Mouse (Mus musculus): ENCODE measurements around the gene Zfp524. TPM values are rescaled to one million over a fixed set of nuclear protein-coding genes. Genes with fewer than 3 reads are reported as not detected.

Zfp524 gene
- total RNA-seq, 2 experiments from 2014 or later, result 10.2 to 11.5 TPM

DNA sequence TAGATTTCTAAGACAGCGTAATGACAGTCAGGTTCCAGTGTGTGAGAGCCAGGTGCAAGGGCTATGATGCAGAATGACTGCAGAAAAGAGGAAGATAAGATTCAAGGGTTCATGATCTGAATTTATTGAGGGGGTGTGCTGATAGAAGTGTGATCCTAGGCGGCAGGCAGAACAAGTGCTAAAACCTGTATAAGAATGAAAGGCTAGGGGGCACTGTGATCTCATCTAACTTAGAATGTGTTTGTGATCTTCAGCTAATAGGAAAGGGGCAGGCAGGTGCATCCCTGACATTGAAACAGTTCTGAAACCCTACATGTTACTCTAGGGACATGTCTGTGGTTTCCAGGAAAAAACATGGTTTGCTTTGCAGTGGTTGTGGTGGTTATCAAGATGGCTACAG is 31.9 kb downstream of the Zfp524 start:
- no peak for DNase-seq (ENCODE audit: low spot score in 2 of 2)

DNA sequence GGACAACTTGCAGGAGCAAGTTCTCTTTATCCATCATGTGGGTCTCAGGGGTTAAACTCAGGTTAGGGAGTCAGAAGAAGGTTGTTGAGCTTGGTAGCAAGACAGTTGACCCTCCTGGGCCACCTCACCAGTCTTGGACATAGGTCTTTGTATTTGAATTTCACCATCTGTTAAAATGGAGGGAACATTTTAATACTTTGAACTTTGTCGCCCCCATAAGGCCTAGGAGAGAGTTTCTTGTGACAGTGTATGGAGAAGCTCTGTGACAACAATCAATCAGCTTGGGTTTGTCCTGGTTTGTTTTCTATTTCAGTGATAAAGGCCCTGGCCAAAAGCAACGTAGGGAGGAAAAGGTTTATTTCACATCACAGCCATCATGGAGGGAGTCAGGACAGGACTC is 33.1 kb downstream of the Zfp524 start:
- DNase-seq (ENCODE audit: low spot score in 2 of 2), result no peak

DNA sequence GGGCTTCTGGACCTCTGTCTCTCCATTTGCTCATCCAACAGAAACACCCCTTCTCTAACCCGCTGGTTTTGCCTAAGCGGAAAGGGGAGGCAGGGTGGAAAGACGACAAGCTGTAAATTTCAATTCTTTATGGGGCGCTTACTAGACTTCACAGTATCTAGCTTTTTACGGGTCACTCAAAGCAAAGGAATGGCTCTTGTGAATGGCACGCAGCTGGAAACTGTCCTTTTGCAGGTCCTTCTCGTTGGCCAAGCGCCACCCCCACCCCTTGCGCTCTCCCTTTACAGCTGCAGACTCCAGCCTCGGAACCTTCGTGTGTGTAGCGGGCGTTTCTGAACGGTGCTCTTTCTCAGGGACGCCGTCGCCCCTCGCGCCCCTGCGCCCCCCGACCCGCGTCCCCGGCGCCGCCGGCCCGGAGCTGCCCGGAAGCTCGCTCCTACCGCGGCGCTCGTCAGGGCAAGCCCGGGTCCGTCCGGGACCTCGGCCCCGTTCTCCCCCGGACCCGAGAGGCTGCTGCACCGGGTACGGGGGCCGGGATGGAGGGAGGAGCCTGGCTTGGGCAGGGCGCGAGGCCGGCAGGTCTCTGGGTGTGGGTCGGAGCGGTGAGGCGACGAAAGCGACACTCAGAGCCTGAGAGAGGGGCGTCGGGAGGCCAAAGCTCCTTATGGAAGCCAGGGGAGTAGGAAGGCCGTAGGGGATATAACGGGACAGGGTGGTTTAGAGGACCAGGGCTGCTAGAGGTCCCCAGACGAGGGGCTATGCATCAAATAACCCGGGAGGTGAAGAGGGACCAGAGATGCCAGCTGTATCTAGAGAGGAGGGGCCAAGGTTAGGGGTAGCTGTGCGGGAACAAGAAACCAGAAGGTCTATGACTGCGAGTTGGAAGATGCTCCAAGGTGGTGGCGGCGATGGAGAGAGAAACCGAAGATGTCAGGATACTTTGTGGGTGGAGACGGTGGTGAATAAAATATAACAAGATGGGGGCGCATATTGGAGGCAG is 37.3 kb downstream of the Zfp524 start, which contains the start of gene Zfp580:
TSS of gene Zfp580 (plus strand) at position 346 of the 1,000 bp plus-strand sequence.
- DNase-seq (ENCODE audit: low spot score in 2 of 2), result peak; percentile 71 to 78

DNA sequence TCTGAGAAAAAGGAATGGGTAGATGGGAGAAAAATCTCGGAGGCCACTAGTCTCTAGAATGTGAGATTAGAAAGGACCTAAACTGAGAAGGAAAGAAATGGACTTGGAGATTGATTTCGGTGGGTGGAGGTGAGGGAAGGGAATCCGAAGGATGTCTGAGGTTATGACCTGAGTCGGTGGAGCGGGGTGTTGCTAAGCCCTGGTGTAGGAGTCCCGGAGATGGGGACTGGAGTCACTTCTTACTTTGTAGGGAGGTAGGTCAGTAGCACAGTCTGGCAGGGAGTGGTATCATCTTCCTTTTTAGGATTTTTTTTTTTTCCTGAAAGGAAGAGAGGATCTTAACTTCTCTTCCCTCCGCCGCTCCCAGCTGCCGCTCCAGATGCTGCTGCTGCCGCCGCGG is 38.2 kb downstream of the Zfp524 start:
- DNase-seq (ENCODE audit: low spot score in 2 of 2), result no peak

DNA sequence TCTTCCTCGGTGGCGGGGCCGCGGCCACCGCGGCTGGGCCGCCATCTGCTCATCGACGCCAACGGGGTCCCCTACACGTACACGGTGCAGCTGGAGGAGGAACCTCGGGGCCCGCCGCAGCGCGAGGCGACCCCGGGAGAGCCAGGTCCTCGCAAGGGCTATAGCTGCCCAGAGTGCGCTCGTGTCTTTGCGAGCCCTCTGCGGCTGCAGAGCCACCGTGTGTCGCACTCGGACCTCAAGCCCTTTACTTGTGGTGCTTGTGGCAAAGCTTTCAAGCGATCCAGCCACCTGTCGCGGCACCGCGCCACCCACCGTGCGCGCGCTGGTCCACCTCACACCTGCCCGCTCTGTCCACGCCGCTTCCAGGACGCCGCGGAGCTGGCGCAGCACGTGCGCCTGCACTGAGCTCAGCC is 38.7 kb downstream of the Zfp524 start:
- DNase-seq (ENCODE audit: low spot score in 2 of 2), result no peak

DNA sequence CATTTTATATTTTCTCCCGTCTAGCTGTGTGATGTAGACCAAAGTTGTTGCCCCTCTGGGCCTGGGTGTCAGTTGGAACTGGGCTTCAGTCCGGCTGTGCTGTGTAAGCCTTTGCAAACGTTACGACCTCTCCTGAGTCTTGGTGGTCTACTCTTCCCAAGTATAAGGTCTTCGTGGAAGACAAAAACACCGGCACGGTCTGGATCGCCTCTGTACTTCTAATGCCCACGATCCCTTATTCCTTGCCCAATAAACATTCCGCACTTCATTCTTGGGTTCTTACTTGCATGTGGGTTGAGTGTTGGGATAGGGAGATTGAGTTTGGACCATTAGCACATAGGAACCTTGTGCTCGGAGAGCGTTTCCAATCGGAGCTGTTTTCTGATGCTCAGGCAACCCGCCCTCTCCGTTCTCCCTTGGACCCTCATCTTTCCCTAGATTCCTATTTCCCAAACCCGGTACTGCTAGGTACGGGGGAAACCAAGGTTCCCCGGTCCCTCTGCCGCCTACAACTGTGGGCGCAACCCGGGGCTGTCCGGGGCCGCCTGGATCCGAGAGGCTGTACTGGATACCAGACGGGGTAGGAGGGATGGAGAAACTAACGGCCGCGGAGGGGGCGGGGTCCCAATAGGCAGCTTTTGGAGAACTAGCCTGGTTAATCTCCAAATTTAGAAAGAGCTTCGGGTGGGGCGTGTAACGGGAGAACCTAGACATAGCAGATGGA is 39.4 kb downstream of the Zfp524 start:
- no peak for DNase-seq (ENCODE audit: low spot score in 2 of 2)

DNA sequence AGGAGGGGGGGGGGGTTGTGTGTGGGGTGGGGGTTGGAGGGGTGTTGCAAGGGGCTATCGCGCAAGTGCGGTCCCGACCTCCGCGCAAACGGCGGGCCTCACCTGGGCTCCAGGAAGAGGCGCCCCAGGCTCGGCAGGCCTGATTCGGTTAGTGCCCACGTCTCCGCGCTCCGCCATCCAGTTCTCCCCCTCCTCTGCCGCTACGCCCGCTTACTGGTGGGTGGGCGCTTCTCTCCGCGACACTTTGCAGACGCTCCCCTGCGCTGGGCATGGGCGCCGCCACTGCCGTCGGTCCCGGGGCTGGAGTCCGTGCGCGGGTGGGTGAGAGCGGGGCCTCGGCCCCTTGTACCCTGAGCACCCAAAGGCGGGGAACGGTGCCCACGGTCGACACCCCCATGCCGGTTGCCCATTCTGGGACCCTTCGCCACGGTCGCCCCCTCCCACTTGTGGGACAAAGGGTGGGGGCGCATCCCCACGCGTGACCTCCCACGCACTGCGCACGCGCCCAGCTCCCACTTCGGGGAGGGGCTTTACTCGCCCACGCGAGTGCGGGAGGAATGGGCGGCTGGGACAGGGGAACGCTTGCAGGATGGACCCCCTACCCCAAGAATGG is 42.5 kb downstream of the Zfp524 start:
- no peak for DNase-seq (ENCODE audit: low spot score in 2 of 2)

DNA sequence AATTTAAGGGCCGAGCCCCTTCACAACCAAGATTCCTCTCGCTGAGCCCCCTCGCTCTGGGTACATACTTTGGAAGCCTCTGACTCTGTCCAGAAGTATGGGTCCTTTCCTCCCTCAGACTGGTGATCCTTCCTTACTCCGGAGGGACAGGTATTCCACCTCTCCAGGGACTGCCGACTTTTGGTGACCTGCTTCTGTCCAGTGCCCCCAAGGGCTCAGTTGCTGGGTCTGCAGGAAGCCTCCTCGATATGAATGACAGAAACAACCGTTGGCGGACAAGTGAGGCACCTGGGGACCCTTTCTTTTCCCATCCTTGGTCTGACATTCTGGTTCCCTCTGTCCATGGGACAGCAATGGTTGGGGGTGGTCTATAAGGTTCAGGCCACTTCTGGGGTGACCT is 43.2 kb downstream of the Zfp524 start:
- no peak for DNase-seq (ENCODE audit: low spot score in 2 of 2)

DNA sequence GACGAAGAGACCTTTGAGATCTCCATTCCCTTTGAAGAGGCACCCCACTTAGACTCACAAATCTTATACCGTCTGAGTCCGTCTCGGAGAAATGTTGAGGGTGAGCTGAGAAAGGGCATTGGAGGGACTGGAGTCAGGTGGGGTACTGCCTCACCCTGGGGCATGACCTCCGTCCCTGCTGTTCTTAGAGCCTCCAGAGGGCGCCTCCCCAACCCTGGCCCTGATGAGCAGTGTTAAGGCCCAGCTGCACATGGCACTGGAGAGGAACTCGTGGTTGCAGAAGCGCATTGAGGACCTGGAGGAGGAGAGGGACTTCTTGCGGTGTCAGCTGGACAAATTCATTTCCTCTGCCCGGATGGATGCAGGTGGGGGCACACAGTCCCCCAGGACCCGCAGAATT is 43.6 kb downstream of the Zfp524 start:
- DNase-seq (ENCODE audit: low spot score in 2 of 2), result no peak

DNA sequence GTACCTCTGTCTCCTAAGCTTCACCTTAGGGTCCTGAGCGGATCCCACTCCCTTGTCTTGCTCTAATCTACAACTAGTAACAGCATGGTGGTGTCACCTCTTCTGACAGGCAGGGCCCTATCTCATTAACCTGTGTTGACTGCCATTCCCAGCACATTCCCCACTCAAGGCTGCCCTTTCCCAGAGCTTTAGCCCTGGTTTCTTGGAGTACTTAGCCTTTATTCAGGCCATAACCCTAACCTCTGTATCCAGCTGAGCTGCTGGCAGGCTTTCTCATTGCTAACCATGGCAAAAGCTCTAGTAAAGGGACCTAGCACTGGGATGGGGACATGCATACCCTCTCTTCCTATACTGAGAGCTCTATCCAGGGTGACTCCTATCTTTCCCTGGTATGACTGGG is 44.4 kb downstream of the Zfp524 start:
- DNase-seq (ENCODE audit: low spot score in 2 of 2), result no peak

DNA sequence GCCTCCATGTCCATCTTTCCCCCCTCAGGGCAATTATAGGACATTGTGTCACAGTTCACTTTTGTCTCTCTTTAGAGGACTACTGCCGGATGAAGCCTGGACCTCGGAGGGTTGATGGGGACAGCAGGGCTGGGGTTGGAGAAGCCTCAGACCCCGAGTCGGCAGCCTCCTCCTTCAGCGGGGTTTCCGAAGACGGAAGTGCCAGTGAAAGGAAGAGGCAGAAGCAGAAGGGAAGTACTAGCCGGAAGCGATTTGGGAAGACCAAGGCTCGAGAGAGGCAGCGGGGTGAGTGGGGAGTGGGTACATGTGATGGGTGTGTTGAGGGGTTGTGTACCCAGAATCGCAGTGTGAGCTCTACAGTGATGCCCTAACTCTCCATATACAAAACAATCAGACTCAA is 45.2 kb downstream of the Zfp524 start:
- DNase-seq (ENCODE audit: low spot score in 2 of 2), result no peak

DNA sequence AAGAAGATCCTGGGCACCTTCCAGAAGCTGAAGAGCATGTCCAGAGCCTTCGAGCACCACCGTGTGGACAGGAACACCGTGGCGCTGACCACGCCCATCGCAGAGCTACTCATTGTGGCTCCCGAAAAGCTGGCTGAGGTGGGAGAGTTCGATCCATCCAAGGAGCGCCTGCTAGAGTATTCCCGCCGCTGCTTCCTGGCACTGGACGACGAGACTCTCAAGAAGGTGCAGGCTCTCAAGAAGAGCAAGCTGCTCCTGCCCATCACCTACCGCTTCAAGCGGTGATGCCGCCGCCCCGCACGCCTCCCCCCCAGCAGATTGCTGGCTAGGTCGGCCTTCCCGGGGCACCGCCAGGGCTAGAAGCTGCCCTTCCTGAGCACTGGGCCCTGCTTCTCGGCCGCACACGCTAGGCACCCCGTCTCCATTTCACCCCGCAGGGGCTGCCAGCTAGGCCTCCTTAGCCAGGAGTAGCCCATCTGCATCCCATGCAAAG is 46.1 kb downstream of the Zfp524 start:
- DNase-seq (ENCODE audit: low spot score in 2 of 2), result peak; percentile 71

DNA sequence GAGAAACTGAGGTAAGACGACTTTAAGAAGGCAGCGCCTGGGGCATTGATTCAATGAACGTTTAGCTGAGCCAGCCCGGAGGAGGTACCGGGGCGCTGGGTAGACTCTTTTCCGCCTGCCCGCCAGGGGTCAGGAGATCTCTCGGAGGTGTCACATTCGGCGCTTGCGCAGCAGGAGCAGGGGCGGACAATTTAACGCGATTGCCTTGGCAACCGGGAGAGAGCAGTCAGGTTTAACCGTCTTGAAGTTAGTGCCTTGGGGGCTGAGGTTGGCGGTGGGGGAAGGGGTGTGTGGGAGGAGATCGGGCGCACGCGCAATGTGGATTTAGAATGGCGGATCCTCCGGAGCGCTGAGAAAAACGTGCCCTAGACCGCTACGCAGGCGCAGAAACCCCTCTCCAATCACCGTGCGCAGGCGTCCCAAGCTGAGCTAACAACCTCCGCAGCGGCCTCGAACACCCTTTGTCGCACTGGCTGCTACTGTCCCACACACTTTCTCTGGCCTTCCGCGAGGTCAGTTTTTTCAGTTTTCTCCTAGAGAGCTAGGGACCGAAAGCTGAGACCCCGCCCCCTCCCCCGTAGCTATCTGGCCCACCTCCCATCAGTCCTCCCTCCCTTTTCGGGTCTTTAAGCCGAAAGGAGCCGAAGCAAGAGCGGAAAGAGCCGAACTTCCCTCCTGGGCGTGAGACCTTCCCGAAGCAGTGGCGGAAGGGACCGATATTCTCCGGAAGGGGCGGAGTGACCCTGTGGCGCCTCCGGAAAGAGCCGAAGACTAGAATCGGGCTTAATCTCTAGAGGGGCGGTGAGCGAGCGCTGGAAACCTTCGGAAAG is 46.9 kb downstream of the Zfp524 start:
- peak; percentile 93 to 95 for DNase-seq (ENCODE audit: low spot score in 2 of 2)

DNA sequence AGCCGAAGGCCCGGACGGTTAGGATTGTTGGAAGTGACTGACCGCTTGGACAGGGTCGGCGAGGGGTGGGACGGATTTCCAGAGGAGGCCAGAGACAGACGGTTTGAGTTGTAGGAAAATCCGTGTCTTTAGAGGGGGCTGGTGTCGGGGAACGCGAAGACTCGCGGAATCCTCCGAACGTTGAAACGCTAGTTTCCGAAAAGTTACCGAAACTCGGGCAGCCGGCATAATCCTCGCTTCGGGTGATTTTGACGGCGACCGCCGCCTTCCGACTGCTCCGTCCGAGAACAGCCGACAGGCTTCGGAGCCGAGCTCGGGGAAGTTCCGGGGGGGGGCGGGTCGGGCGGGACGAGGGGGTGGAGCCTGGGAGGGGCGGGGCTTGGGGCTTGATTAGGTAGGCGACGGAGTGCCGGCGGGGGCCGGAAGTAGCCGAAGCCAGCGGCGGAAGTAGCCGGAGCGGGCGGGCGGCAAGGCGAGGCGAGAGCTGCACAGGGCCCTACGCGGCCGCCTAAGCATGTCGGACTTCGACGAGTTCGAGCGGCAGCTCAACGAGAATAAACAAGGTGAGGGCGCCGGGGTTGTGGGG is 47.7 kb downstream of the Zfp524 start, which contains the start of gene U2af2:
TSS of gene U2af2 (plus strand) at position 370 of the 586 bp plus-strand sequence.
- peak; percentile 92 to 95 for DNase-seq (ENCODE audit: low spot score in 2 of 2)

DNA sequence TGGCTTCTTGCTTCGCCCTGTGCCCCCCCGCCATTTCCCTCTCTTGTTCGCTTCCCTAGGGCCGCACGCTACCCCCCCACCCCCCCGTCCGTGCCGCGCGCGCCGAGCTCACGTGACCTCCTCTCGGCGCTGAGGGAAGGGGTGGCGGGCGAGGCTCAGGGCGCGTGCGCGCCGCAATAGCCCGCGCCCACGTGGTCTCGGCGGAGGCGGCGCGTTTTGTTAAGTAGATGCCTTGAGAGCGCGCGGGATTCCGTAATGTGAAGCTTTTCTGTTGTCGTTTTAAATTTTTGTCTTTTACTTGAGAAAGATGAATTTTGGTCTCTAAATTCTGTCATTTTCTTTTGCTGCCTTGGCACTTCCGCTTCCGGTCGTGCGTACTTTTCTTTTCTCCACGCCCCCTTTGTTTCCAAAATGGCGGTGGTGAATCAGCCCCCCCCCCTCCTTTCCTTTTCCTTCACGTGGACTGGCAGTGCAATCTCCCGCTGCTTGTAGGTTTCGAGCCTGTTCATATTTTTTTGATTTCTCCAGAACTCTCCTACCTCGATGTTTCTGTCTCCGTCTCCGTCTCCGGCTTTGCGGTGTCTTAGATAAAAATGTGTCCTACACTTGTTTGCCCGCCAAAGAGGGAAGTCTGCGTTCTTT is 48.3 kb downstream of the Zfp524 start:
- DNase-seq (ENCODE audit: low spot score in 2 of 2), result peak in 1 of 2 experiments; percentile 50

DNA sequence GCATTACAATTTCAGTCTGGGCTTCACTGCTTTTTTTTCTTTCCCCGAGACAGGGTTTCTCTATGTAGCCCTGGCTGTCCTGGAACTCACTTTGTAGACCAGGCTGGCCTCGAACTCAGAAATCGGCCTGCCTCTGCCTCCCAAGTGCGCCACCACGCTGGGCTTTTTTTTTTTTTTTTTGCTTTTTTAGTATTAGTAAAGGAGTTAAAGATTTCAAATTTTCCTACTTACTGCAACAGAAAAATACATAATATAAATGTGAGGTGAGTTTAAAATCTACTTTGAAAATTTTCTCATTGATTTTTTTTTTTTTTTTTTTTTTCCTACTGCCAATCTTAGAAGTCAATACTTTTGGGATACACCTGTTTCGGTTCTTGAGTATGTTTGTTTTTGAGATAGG is 50.7 kb downstream of the Zfp524 start:
- no peak for DNase-seq (ENCODE audit: low spot score in 2 of 2)

Data from adrenal gland, adult 18-20 months (tissue).